Mouse (Mus musculus): Measurements from ENCODE around the gene Stt3a. TPM values are rescaled to one million over a fixed set of nuclear protein-coding genes. Genes with fewer than 3 reads are reported as not detected.

The Stt3a gene
- polyA plus RNA-seq, 1 experiment from 2014 or later = 158 TPM

DNA sequence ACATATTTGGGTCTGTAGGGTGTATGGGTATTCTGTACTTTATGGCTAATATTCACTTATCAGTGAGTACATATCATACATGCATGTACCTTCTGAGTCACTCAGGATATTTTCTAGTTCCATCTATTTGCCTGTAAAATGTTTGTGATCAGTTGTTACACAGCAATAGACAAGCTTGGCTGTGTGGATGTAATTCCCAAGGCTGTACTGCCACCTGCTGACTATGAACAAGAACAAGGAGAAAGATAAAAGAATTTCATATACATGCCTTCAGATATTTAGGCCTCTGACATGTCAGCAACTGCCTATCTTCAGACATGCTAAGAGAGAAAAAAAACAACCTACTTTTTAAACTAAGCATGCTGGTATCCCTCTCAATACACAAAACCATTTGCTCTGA, 80.2 kb downstream of the Stt3a start:
- DNase-seq (ENCODE audit: extremely low spot score, low spot score) = no peak
- Histone ChIP-seq H3K4me3 (no peak overlapping the region), H3K36me3 (replicated peaks) (no peaks in the 10 kb centered on the region), H3K4me1 (no peaks in the 10 kb centered on the region), H3K27me3 (ENCODE audit: poor library complexity, severe bottlenecking) (no peaks in the 10 kb centered on the region), H3K27ac (no peak overlapping the region), H3K9me3 (no peaks in the 10 kb centered on the region)

DNA sequence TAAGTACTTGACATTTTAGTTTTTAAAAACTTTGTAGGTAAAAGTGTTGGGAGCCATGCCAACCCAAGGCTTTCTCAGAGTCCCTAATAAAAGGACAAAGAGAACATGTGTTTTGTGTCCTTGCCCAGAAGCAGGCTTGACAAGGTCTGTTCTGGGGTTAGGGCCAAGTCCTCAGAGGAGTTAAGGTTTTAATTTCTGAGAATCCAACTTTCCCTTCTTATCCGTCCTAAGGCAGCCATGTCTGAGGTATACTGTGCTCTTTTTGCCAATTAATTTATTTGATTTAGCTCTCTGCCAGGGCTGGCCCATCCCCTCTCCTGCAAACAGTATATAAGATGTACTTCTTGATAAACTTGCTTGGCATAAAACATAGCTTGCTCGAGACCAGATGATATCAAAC, 86.1 kb downstream of the Stt3a start:
- Histone ChIP-seq H3K9me3 (no peaks in the 10 kb centered on the region), H3K27me3 (ENCODE audit: poor library complexity, severe bottlenecking) (no peaks in the 10 kb centered on the region), H3K4me3 (no peak overlapping the region), H3K36me3 (replicated peaks) (no peaks in the 10 kb centered on the region), H3K4me1 (no peaks in the 10 kb centered on the region), H3K27ac (no peak overlapping the region)
- no peak for DNase-seq (ENCODE audit: extremely low spot score, low spot score)
- 85% methylated on average over 2 of the region's 2 CpGs for WGBS

Other genes starting within 250 kb of the Stt3a start
- gene Gm5615, start 225.7 kb downstream of the Stt3a start, polyA plus RNA-seq (2016; fragmentation: Nextera tagmentation; extraction: Ambion mirVana) = not detected in 2 replicates
- not detected in 2 replicates for gene Gm17689, start 185.0 kb downstream of the Stt3a start, polyA plus RNA-seq (2016; fragmentation: Nextera tagmentation; extraction: Ambion mirVana)
- not detected in 2 replicates for gene A630095E13Rik, start 124.3 kb downstream of the Stt3a start, polyA plus RNA-seq (2016; fragmentation: Nextera tagmentation; extraction: Ambion mirVana)
- gene Acrv1, start 74.5 kb downstream of the Stt3a start, polyA plus RNA-seq (2016; fragmentation: Nextera tagmentation; extraction: Ambion mirVana) = not detected in 2 replicates
- gene Chek1, start 40.6 kb downstream of the Stt3a start, polyA plus RNA-seq (2016; fragmentation: Nextera tagmentation; extraction: Ambion mirVana) = 65.2 and 65.6 TPM in 2 replicates
- 101 and 106 TPM in 2 replicates for gene Ei24, start 29.7 kb upstream of the Stt3a start, polyA plus RNA-seq (2016; fragmentation: Nextera tagmentation; extraction: Ambion mirVana)
- 184 and 186 TPM in 2 replicates for gene Fez1, start 54.2 kb upstream of the Stt3a start, polyA plus RNA-seq (2016; fragmentation: Nextera tagmentation; extraction: Ambion mirVana)